Mouse (Mus musculus) cerebellum, adult 2 months (tissue): ENCODE measurements around the gene Elac2. TPM values are rescaled to one million over a fixed set of nuclear protein-coding genes. Genes with fewer than 3 reads are reported as not detected.

ENCODE experiments used
- DNase-seq, 2 experiments: peaks; one replicate each; pipeline ENCODE4 v3.0.0; 2021
- H3K27ac ChIP-seq: fragments of 200-500 bp; 2 replicates; pipeline ENCODE4 v1.5.1; 2012; ENCODE audit warnings: low read length, control low read depth, inconsistent platforms; ENCODE audit not compliant: insufficient read depth
- H3K27me3 ChIP-seq: fragments of 200-500 bp; 2 replicates; pipeline ENCODE4 v1.6.1; 2012; ENCODE audit warnings: inconsistent platforms, mild to moderate bottlenecking, low read length, moderate library complexity; ENCODE audit not compliant: control insufficient read depth, insufficient read depth
- H3K4me1 ChIP-seq: fragments of 200-500 bp; 2 replicates; pipeline ENCODE4 v1.6.1; 2011; ENCODE audit warnings: low read length; ENCODE audit not compliant: control insufficient read depth, insufficient read depth
- H3K4me3 ChIP-seq: fragments of 200-500 bp; replicated peaks from 2 replicates; pipeline ENCODE3; 2011; ENCODE audit warnings: mild to moderate bottlenecking, low read depth, low read length, control low read depth; ENCODE audit not compliant: insufficient read depth
- CTCF ChIP-seq: fragments of 200-500 bp; IDR thresholded peaks from 2 replicates; pipeline ENCODE4 v1.5.1; 2011; ENCODE audit warnings: low read depth, mild to moderate bottlenecking, control low read depth, low read length, moderate library complexity, borderline replicate concordance; ENCODE audit not compliant: insufficient read depth
- POLR2A ChIP-seq: fragments of 200-500 bp; IDR thresholded peaks from 2 replicates; pipeline ENCODE4 v1.6.1; 2011; ENCODE audit warnings: low read length, control low read depth, borderline replicate concordance; ENCODE audit not compliant: insufficient read depth
- WGBS: fragments of 180-500 bp; shearing (Covaris S2); methylation state at CpG from one replicate; pipeline ENCODE4 v1.1.7; 2018; 5-methylcytosine and 5-hydroxymethylcytosine counted together
- polyA plus RNA-seq: library from polyadenylated mRNA; depleted of rRNA; stranded (reverse); fragments of >200 nt; gene quantifications from 2 replicates; pipeline ENCODE4 v1.2.3, GENCODE M21; 2012

Elac2 gene
- polyA plus RNA-seq, 1 experiment, result 31.0 TPM

DNA sequence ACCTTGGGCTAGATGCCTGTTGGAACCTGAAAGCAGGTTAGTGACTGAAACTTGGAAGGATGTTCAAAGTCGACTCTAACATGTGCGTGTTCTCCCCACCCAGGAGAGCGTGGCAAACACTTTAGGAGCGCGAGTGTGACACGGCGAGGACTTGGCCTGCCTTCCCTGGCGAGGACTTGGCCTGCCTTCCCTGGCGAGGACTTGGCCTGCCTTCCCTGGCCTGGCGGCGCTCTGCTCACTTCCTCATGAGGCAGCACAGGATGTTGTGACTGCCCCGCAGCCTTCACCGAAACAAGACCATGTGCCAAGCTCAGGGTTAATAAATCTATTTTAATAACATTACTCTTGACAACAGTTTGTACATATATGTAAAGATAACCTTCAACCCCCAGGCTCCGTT lies 22.9 kb downstream of the Elac2 start:
- peak; percentile 67 to 69 for DNase-seq
- Histone ChIP-seq H3K4me1 (peaks cover 8% of the 10 kb centered on the region), H3K27me3 (no peaks in the 10 kb centered on the region), H3K4me3 (no peak overlapping the region), H3K27ac (no peak overlapping the region)
- 11% methylated on average over 14 of the region's 14 CpGs for WGBS
- no peak for TF ChIP-seq CTCF
- TF ChIP-seq POLR2A, result no peak

DNA sequence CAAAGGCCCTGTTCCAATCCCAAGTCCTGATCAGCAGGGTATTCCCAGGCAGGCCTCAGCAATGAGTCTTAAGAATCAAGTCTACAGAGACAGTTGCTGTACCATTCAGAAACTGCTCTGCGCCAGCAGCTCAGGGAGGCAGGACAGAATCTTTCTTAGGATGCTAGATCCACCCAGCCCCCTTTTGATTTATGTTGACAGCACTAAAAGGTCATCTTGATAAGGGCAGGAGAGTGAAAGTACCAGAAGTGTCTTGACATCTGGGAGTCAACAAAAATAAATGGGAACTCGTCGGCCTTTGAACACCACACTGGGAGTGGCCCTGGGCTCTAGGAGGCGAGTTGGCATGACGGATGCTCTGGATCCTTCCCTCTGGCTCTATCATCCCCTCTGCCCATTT lies 24.8 kb downstream of the Elac2 start:
- DNase-seq, result no peak
- no peak overlapping the region for H3K27ac ChIP-seq
- no peak overlapping the region for H3K4me3 ChIP-seq
- peaks cover 8% of the 10 kb centered on the region for H3K4me1 ChIP-seq
- no peaks in the 10 kb centered on the region for H3K27me3 ChIP-seq
- no peak for TF ChIP-seq CTCF
- no peak for TF ChIP-seq POLR2A
- WGBS, result 91% methylated on average over 5 of the region's 5 CpGs

DNA sequence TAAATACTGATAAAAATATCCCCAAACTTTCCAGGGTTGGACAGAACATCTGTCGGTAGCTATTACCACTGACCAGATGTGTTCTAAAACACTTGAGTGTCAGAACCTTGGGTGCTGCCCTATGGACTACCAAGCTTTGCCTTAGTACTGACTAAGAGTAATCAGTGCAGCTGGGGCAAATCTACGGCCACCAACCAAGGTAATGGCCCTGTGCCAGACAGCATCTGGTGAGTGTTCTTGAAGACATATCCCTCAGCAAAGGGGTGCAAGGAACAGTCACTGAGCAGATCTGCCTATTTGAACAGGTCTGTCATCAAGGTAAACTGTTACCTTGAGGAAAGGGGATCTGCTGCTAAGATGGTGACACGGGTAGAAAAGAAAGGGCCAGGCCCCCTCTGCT lies 26.0 kb downstream of the Elac2 start:
- H3K4me3 ChIP-seq, result no peak overlapping the region
- TF ChIP-seq POLR2A (no peak), CTCF (no peak)
- H3K27me3 ChIP-seq, result no peaks in the 10 kb centered on the region
- DNase-seq, result no peak
- peaks cover 8% of the 10 kb centered on the region for H3K4me1 ChIP-seq
- WGBS, result 68% methylated on average over 3 of the region's 3 CpGs
- no peak overlapping the region for H3K27ac ChIP-seq

DNA sequence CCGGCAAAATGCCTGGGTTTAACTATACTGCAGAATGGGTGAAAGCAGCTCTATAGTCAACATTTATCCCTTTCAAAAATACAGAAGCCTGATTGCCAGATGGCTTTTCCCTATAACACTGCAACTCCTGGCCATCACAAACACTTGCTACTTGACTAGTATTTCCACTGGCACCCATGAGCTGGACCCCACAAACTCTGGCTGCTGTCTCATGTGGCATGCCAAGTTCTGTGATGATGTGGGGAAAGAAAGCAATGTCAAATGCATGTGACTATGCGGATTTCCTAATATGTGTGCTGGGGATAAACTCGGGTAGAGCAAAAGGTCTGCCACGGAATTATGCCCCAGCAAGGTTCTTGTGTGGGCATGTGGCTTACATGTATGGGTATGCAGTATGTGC lies 27.2 kb downstream of the Elac2 start:
- Histone ChIP-seq H3K27me3 (no peaks in the 10 kb centered on the region), H3K4me1 (peaks cover 8% of the 10 kb centered on the region), H3K27ac (no peak overlapping the region), H3K4me3 (no peak overlapping the region)
- WGBS, result 77% methylated on average over 4 of the region's 4 CpGs
- TF ChIP-seq CTCF, result no peak
- TF ChIP-seq POLR2A, result no peak
- DNase-seq, result no peak

DNA sequence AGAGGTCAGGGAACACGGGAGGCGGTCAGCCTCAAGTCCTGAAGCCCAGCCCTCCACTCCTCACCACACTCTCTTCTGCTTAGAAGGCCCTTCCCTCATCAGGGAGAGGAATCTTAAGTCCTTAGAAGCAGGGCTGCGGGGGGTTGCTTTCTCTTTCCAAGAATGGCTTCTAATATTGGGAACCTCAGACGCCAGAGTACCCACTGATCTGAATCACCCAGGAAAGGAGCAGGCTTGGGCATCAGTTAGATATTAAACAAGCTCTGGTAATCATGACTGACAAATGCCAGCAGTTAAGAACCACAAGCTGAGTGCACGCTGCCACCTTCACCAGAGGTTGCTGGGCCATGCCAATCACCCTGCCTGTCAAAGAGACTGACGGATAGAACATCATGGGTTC lies 35.1 kb downstream of the Elac2 start:
- H3K4me3 ChIP-seq, result no peak overlapping the region
- WGBS, result 84% methylated on average over 6 of the region's 6 CpGs
- peaks cover 6% of the 10 kb centered on the region for H3K4me1 ChIP-seq
- TF ChIP-seq CTCF (no peak), POLR2A (no peak)
- DNase-seq, result no peak
- no peak overlapping the region for H3K27ac ChIP-seq
- H3K27me3 ChIP-seq, result no peaks in the 10 kb centered on the region

DNA sequence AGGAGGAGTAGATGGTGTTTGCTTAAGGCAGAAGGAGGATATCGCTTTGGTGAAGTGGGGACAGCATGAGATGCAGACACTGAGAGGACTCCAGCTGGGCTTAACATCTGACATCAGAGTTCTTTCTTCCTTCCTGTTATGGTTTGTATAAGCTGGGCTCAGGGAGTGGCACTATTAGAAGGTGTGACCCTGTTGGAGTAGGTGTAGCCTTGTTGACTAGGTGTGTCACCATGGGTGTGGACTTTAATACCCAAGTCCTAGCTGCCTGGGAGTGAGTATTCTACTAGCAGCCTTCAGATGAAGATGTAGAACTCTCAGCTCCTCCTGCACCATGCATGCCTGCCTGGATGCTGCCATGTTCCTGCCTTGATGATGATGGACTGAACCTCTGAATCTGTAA lies 37.9 kb downstream of the Elac2 start:
- H3K27ac ChIP-seq, result no peak overlapping the region
- DNase-seq, result no peak
- TF ChIP-seq CTCF (no peak), POLR2A (no peak)

DNA sequence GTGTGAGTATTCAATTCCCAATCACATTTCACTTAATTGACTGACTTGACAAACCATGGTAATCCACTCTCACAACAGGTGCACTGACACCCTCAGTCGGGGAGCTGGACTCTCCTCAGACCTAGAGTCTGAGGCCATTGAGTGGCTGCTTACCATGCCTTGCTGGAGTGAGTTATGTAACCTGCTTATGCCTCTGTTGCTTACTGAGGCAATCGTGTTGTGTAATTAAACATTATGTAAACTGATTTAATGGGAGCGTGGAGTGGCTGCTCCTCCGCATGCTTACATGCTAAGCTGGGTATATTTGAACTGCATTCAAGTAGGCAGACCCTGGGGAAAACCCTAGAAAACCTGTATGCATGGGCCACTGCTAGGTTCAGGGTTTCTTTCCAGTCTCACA lies 41.9 kb downstream of the Elac2 start:
- no peak for TF ChIP-seq CTCF
- no peak for TF ChIP-seq POLR2A
- no peaks in the 10 kb centered on the region for H3K4me1 ChIP-seq
- no peak overlapping the region for H3K4me3 ChIP-seq
- DNase-seq, result no peak
- H3K27ac ChIP-seq, result no peak overlapping the region
- H3K27me3 ChIP-seq, result no peaks in the 10 kb centered on the region
- 74% methylated on average over 4 of the region's 4 CpGs for WGBS

More for the DNA sequence above, 37.9 kb downstream of the Elac2 start:
- H3K4me3 ChIP-seq, result no peak overlapping the region
- 54% methylated on average over 1 of the region's 1 CpGs for WGBS
- peaks cover 6% of the 10 kb centered on the region for H3K4me1 ChIP-seq
- no peaks in the 10 kb centered on the region for H3K27me3 ChIP-seq

DNA sequence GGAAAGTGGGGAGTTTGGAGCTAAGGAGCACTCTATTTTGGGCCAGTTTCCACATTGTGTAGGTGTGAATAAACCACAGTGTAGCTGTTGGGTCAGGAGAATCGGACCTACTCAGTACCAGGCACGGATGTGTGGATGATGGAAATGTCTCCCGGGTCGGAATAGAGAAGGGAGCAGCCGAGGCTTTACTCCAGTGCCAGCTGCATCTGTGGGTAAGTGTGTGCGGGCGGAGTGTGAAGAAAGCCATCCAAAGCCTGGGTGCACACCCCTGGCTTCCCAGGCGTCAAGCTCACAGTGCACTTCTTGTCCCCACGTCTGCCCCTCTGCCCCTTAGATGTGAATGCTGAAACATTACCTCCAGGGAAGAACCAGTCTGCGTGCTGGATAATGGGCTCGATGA lies 43.9 kb downstream of the Elac2 start:
- WGBS, result 87% methylated on average over 11 of the region's 11 CpGs
- TF ChIP-seq POLR2A (no peak), CTCF (no peak)

More for the DNA sequence above, 43.9 kb downstream of the Elac2 start:
- no peak overlapping the region for H3K27ac ChIP-seq
- DNase-seq, result no peak
- no peaks in the 10 kb centered on the region for H3K4me1 ChIP-seq
- H3K27me3 ChIP-seq, result no peaks in the 10 kb centered on the region
- no peak overlapping the region for H3K4me3 ChIP-seq
